Mouse (Mus musculus) olfactory bulb, adult 2 months (tissue): ENCODE measurements around the gene Comp.

Source experiments
- CTCF ChIP-seq: fragments of 200-500 bp; IDR thresholded peaks from 2 replicates; pipeline ENCODE4 v1.5.1; 2012; ENCODE audit warnings: low read depth, mild to moderate bottlenecking, low read length, moderate library complexity; ENCODE audit not compliant: insufficient read depth
- POLR2A ChIP-seq: fragments of 200-500 bp; IDR thresholded peaks from 2 replicates; pipeline ENCODE4 v1.6.1; 2012; ENCODE audit warnings: mild to moderate bottlenecking, low read depth, low read length, moderate library complexity; ENCODE audit not compliant: insufficient read depth

- no peak for TF ChIP-seq POLR2A
- TF ChIP-seq CTCF, result no peak
Measured at GRCm38 (mm10) chr8:70360769-70361168, 12.6 kb upstream of the Comp start.
